Mouse (Mus musculus) forebrain, embryonic 11.5 days (tissue): Measurements from ENCODE around the gene Qk. TPM values are rescaled to one million over a fixed set of nuclear protein-coding genes. Genes with fewer than 3 reads are reported as not detected.

Source experiments
- ATAC-seq: fragments of 200-750 bp; cut with Nextera tagmentation; replicated peaks from 2 replicates; pipeline ENCODE4 v1.8.0; 2017; ENCODE audit warnings: moderate TSS enrichment; ENCODE audit not compliant: low FRiP score
- DNase-seq: peaks from one replicate; pipeline ENCODE4 v3.0.0-alpha.2; 2017; ENCODE audit warnings: low spot score
- H3K27ac ChIP-seq: fragments of 300-500 bp; sonication (generic); 2 replicates; pipeline ENCODE4 v1.5.1; 2014; ENCODE audit warnings: low read depth, low read length
- H3K27me3 ChIP-seq: fragments of 300-500 bp; sonication (generic); 2 replicates; pipeline ENCODE4 v1.6.1; 2014; ENCODE audit warnings: mild to moderate bottlenecking, low read length, mixed read lengths; ENCODE audit not compliant: control insufficient read depth, insufficient read depth
- H3K36me3 ChIP-seq: fragments of 300-500 bp; sonication (generic); 2 replicates; pipeline ENCODE4 v1.6.1; 2014; ENCODE audit warnings: mild to moderate bottlenecking, low read length, moderate library complexity, mixed read lengths; ENCODE audit not compliant: control insufficient read depth, insufficient read depth
- H3K4me1 ChIP-seq: fragments of 300-500 bp; sonication (generic); replicated peaks from 2 replicates; pipeline ENCODE4 v1.6.1; 2014; ENCODE audit warnings: low read length, mixed read lengths; ENCODE audit not compliant: control insufficient read depth, insufficient read depth
- H3K4me2 ChIP-seq: fragments of 300-500 bp; sonication (generic); 2 replicates; pipeline ENCODE4 v1.6.1; 2014; ENCODE audit warnings: low read depth, mild to moderate bottlenecking, low read length, moderate library complexity, mixed read lengths; ENCODE audit not compliant: severe bottlenecking
- H3K4me3 ChIP-seq: fragments of 300-500 bp; sonication (generic); 2 replicates; pipeline ENCODE4 v1.5.1; 2014; ENCODE audit warnings: low read depth, low read length
- H3K9ac ChIP-seq: fragments of 300-500 bp; sonication (generic); 2 replicates; pipeline ENCODE4 v1.6.1; 2014; ENCODE audit warnings: low read length
- H3K9me3 ChIP-seq: fragments of 300-500 bp; sonication (generic); 2 replicates; pipeline ENCODE4 v1.6.1; 2016; ENCODE audit warnings: low read length, mixed read lengths; ENCODE audit not compliant: control insufficient read depth
- WGBS: fragments of 180-500 bp; shearing (Covaris S2); extraction: QIAGEN DNeasy Blood & Tissue Kit; methylation state at CpG from one replicate; pipeline ENCODE4 v1.1.7; 2014; 5-methylcytosine and 5-hydroxymethylcytosine counted together
- polyA plus RNA-seq: library from polyadenylated mRNA; unstranded; fragments of >200 nt; fragmentation: Nextera tagmentation; extraction: Ambion mirVana; gene quantifications from 2 replicates; pipeline ENCODE4 v1.2.1, GENCODE M21; 2014

Gene Qk
- polyA plus RNA-seq, 1 experiment from 2014 or later, result 66.1 TPM

- WGBS, result 4% methylated on average over 1 of the region's 1 CpGs
- Histone ChIP-seq H3K27me3 (no peaks in the 10 kb centered on the region), H3K9ac (peak overlapping the region; percentile 12; the same call in 1 of the 2 replicates), H3K4me1 (peaks cover 3% of the 10 kb centered on the region; the same call in 1 of the 2 replicates), H3K4me3 (0 out of 2 replicates have a peak overlapping the region, but pooled peaks have one; percentile 0), H3K4me2 (peak overlapping the region; percentile 34), H3K36me3 (no peaks in the 10 kb centered on the region), H3K27ac (no peak overlapping the region), H3K9me3 (no peaks in the 10 kb centered on the region)
- ATAC-seq (no peak), DNase-seq (no peak)
Measured at GRCm38 (mm10) chr17:10321092-10321491, 1.4 kb upstream of the Qk start.

- WGBS, result 16% methylated on average over 10 of the region's 10 CpGs
Measured at GRCm38 (mm10) chr17:10320456-10320790, 769 bp upstream of the Qk start.

GRCm38 (mm10) chr17:10319431-10319684, 296 bp downstream of the Qk start:
- H3K27ac ChIP-seq, result peak overlapping the region; percentile 99
- peak overlapping the region; percentile 61; the same call in 1 of the 2 replicates for H3K4me2 ChIP-seq
- no peaks in the 10 kb centered on the region for H3K36me3 ChIP-seq
- no peaks in the 10 kb centered on the region for H3K27me3 ChIP-seq
- no peak for ATAC-seq
- peaks cover 3% of the 10 kb centered on the region; the same call in 1 of the 2 replicates for H3K4me1 ChIP-seq
- 1% methylated on average over 32 of the region's 46 CpGs for WGBS
- H3K4me3 ChIP-seq, result peak overlapping the region; percentile 99
- peak overlapping the region; percentile 100 for H3K9ac ChIP-seq
- DNase-seq, result no peak
- no peaks in the 10 kb centered on the region for H3K9me3 ChIP-seq

More at GRCm38 (mm10) chr17:10320456-10320790, 769 bp upstream of the Qk start:
- Histone ChIP-seq H3K27ac (peak overlapping the region; percentile 99), H3K4me3 (peak overlapping the region; percentile 99), H3K27me3 (no peaks in the 10 kb centered on the region), H3K9ac (peak overlapping the region; percentile 100), H3K9me3 (no peaks in the 10 kb centered on the region), H3K4me1 (peaks cover 3% of the 10 kb centered on the region; the same call in 1 of the 2 replicates), H3K36me3 (no peaks in the 10 kb centered on the region), H3K4me2 (peak overlapping the region; percentile 61)
- no peak for ATAC-seq
- DNase-seq, result no peak

GRCm38 (mm10) chr17:10318561-10319430, 858 bp downstream of the Qk start:
- H3K4me1 ChIP-seq, result peaks cover 3% of the 10 kb centered on the region; the same call in 1 of the 2 replicates
- DNase-seq, result peak; percentile 87
- under 1% methylated on average over 51 of the region's 153 CpGs for WGBS
- no peaks in the 10 kb centered on the region for H3K27me3 ChIP-seq
- H3K9me3 ChIP-seq, result no peaks in the 10 kb centered on the region
- peak overlapping the region; percentile 99 for H3K27ac ChIP-seq
- H3K4me3 ChIP-seq, result peak overlapping the region; percentile 99
- H3K4me2 ChIP-seq, result peak overlapping the region; percentile 61; the same call in 1 of the 2 replicates
- peak overlapping the region; percentile 100 for H3K9ac ChIP-seq
- ATAC-seq, result peak; percentile 40
- H3K36me3 ChIP-seq, result no peaks in the 10 kb centered on the region

- Histone ChIP-seq H3K9me3 (no peaks in the 10 kb centered on the region), H3K4me3 (peak overlapping the region; percentile 99), H3K4me2 (peak overlapping the region; percentile 40), H3K4me1 (peaks cover 3% of the 10 kb centered on the region; the same call in 1 of the 2 replicates), H3K36me3 (no peaks in the 10 kb centered on the region), H3K9ac (peak overlapping the region; percentile 100), H3K27ac (peak overlapping the region; percentile 99), H3K27me3 (no peaks in the 10 kb centered on the region)
- ATAC-seq (no peak), DNase-seq (peak; percentile 79)
- WGBS, result under 1% methylated on average over 41 of the region's 46 CpGs
Measured at GRCm38 (mm10) chr17:10317981-10318551, 1.6 kb downstream of the Qk start.

- no peaks in the 10 kb centered on the region for H3K27me3 ChIP-seq
- 6% methylated on average over 4 of the region's 4 CpGs for WGBS
- peak overlapping the region; percentile 99 for H3K4me3 ChIP-seq
- H3K4me2 ChIP-seq, result peak overlapping the region; percentile 40
- no peaks in the 10 kb centered on the region for H3K36me3 ChIP-seq
- peak overlapping the region; percentile 99 for H3K27ac ChIP-seq
- peaks cover 3% of the 10 kb centered on the region; the same call in 1 of the 2 replicates for H3K4me1 ChIP-seq
- DNase-seq (no peak), ATAC-seq (no peak)
- peak overlapping the region; percentile 100 for H3K9ac ChIP-seq
- no peaks in the 10 kb centered on the region for H3K9me3 ChIP-seq
Measured at GRCm38 (mm10) chr17:10317186-10317585, 2.5 kb downstream of the Qk start.

- Histone ChIP-seq H3K27me3 (no peaks in the 10 kb centered on the region), H3K4me3 (peak overlapping the region; percentile 46), H3K9ac (peak overlapping the region; percentile 35), H3K4me1 (no peaks in the 10 kb centered on the region), H3K27ac (peak overlapping the region; percentile 58; the same call in 1 of the 2 replicates), H3K4me2 (peak overlapping the region; percentile 62), H3K36me3 (no peaks in the 10 kb centered on the region), H3K9me3 (no peaks in the 10 kb centered on the region)
- no peak for ATAC-seq
- whole genome bisulfite sequencing, result 3% methylated on average over 1 of the region's 1 CpGs
- no peak for DNase-seq
Measured at GRCm38 (mm10) chr17:10316446-10316845, 3.2 kb downstream of the Qk start.

- Histone ChIP-seq H3K36me3 (no peaks in the 10 kb centered on the region), H3K4me1 (no peaks in the 10 kb centered on the region), H3K4me3 (no peak overlapping the region), H3K9ac (no peak overlapping the region), H3K4me2 (no peak overlapping the region), H3K27ac (no peak overlapping the region), H3K9me3 (no peaks in the 10 kb centered on the region), H3K27me3 (no peaks in the 10 kb centered on the region)
- WGBS, result 75% methylated on average over 1 of the region's 1 CpGs
- no peak for ATAC-seq
- DNase-seq, result no peak
Measured at GRCm38 (mm10) chr17:10310046-10310445, 9.6 kb downstream of the Qk start.
